Mouse (Mus musculus) testis, adult 2 months (tissue): ENCODE results near the gene Tpcn2.

Experiments
- CTCF ChIP-seq: fragments of 200-500 bp; IDR thresholded peaks from 2 replicates; pipeline ENCODE4 v1.5.1; 2012; ENCODE audit warnings: low read depth, mild to moderate bottlenecking, inconsistent platforms, low read length, moderate library complexity; ENCODE audit not compliant: control insufficient read depth, insufficient read depth, insufficient replicate concordance
- POLR2A ChIP-seq: fragments of 200-500 bp; IDR thresholded peaks from 2 replicates; pipeline ENCODE4 v1.6.1; 2012; ENCODE audit warnings: low read depth, mild to moderate bottlenecking, inconsistent platforms, low read length, moderate library complexity; ENCODE audit not compliant: control insufficient read depth

DNA sequence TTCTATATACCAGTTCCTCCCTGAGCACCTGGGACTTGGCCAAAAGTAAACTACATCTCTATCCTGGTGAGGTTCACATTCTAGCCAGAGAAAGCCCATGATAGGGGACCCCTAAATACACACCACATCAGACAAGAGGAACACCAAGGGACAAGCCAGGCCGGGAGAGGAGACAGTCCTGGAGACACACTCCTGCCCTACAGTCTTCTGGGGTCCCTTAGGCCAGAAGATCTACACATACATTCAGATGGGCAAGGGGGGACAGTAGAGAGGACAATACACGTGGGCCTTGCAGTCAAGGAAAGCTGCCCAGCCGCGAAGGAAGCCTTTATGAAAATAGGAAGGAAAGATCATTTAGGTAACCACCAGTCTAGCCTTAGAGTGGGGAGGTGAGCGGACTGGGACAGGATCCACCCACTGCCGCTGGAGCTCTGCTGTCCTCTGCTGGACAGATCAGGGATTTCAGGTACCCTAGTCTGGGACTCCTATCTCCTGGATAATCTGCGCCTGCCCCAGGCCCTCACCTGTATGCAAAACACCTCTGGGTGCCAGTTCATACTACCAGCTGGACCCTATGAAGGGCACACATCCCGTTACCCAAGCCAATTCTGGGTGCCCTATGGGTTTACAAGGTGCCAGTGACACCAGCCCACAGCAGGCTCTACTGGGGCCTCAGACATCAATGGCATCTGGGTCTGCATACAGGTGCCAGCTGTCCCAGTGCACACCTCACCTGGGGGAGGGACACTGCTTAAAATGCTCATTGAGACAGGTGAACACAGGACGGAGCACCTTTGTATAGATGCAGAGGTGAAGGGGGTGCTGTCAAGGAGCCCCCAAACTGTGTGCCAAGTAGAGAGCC, 40.7 kb downstream of the Tpcn2 start:
- TF ChIP-seq POLR2A (no peak), CTCF (peak; percentile 84)
